Mouse (Mus musculus) liver, postnatal 0 days (tissue): ENCODE data around the gene Vps41.

Experiments used
- CTCF ChIP-seq: sonication (generic); IDR thresholded peaks from 2 replicates; pipeline ENCODE4 v1.5.1; 2016; ENCODE audit warnings: antibody characterized with exemption, low read depth
- EP300 ChIP-seq: IDR thresholded peaks from 2 replicates; pipeline ENCODE4 v1.6.1; 2016; ENCODE audit warnings: antibody characterized with exemption, low read depth, mild to moderate bottlenecking

- no peak for TF ChIP-seq CTCF
- no peak for TF ChIP-seq EP300
Measured at GRCm38 (mm10) chr13:18849563-18849962, 132.5 kb downstream of the Vps41 start.
